Mouse (Mus musculus) layer of hippocampus, adult 18-20 months (tissue): ENCODE data around the gene Gm10912. TPM values are rescaled to one million over a fixed set of nuclear protein-coding genes. Genes with fewer than 3 reads are reported as not detected.
"Not testable (repeated sequence)": the region's sequence is repeated elsewhere in the genome, so short reads cannot be mapped to it uniquely, and the experiment has no call there.

Source experiments
- DNase-seq, 2 experiments: peaks; one replicate each; pipeline ENCODE4 v3.0.0; 2022; ENCODE audit warnings: low spot score in 2 of 2
- long read RNA-seq: library from polyadenylated mRNA; stranded (forward); transcript quantifications from one replicate; pipeline ENCODE4 v2.0.0, GENCODE M21; 2021
- total RNA-seq, 2 experiments: library from RNA; stranded (reverse); gene quantifications; 2 replicates each; pipeline ENCODE4 v1.2.3; 2021

Gm10912 gene
- total RNA-seq = under 1 TPM; 0.25 to 0.71 TPM
- long read RNA-seq = 0 reads

GRCm38 (mm10) chr2:104065526-104065925, at the start of gene Gm10912:
Gene Gm10912 (plus strand): TSS chr2:104065826.
- not testable (repeated sequence) for DNase-seq

- no peak for DNase-seq
Observed at GRCm38 (mm10) chr2:104023096-104023495, 42.5 kb upstream of the Gm10912 start.

- DNase-seq = no peak
Observed at GRCm38 (mm10) chr2:104024656-104025055, 41.0 kb upstream of the Gm10912 start.

GRCm38 (mm10) chr2:104027458-104028138, 38.0 kb upstream of the Gm10912 start, which contains the start of gene Fbxo3:
Gene Fbxo3 (plus strand): TSS chr2:104027721.
- DNase-seq = peak; percentile 58 to 82

GRCm38 (mm10) chr2:104028139-104028723, 37.4 kb upstream of the Gm10912 start, which contains the start of gene 4931422A03Rik:
Gene 4931422A03Rik (minus strand): TSS chr2:104028361.
- no peak for DNase-seq

GRCm38 (mm10) chr2:104029074-104029473, 36.6 kb upstream of the Gm10912 start:
- DNase-seq = no peak

GRCm38 (mm10) chr2:104030381-104030780, 35.2 kb upstream of the Gm10912 start:
- no peak for DNase-seq

GRCm38 (mm10) chr2:104032056-104032455, 33.6 kb upstream of the Gm10912 start:
- DNase-seq = no peak

- DNase-seq = peak; percentile 64 to 86
Observed at GRCm38 (mm10) chr2:104034832-104035472, 30.7 kb upstream of the Gm10912 start.

GRCm38 (mm10) chr2:104035595-104035994, 30.0 kb upstream of the Gm10912 start:
- DNase-seq = no peak

GRCm38 (mm10) chr2:104036316-104036715, 29.3 kb upstream of the Gm10912 start:
- DNase-seq = no peak

GRCm38 (mm10) chr2:104038236-104038635, 27.4 kb upstream of the Gm10912 start:
- no peak for DNase-seq

- DNase-seq = no peak
Observed at GRCm38 (mm10) chr2:104041632-104042031, 24.0 kb upstream of the Gm10912 start.

GRCm38 (mm10) chr2:104042766-104043165, 22.9 kb upstream of the Gm10912 start:
- DNase-seq = no peak

GRCm38 (mm10) chr2:104043624-104044478, 21.8 kb upstream of the Gm10912 start:
- no peak for DNase-seq

- DNase-seq = no peak
Observed at GRCm38 (mm10) chr2:104044479-104045080, 21.0 kb upstream of the Gm10912 start.

GRCm38 (mm10) chr2:104058381-104058780, 7.2 kb upstream of the Gm10912 start:
- DNase-seq = no peak

GRCm38 (mm10) chr2:104058954-104059353, 6.7 kb upstream of the Gm10912 start:
- no peak for DNase-seq

GRCm38 (mm10) chr2:104059786-104060185, 5.8 kb upstream of the Gm10912 start:
- DNase-seq = no peak

- no peak for DNase-seq
Observed at GRCm38 (mm10) chr2:104060996-104061395, 4.6 kb upstream of the Gm10912 start.

- DNase-seq = no peak
Observed at GRCm38 (mm10) chr2:104062665-104063064, 3.0 kb upstream of the Gm10912 start.
